Mouse (Mus musculus) liver, embryonic 11.5 days (tissue): ENCODE data around the gene Ccm2. TPM values are rescaled to one million over a fixed set of nuclear protein-coding genes. Genes with fewer than 3 reads are reported as not detected.

Experiments used
- ATAC-seq: fragments of 200-750 bp; cut with Nextera tagmentation; replicated peaks from 2 replicates; pipeline ENCODE4 v1.8.0; 2017; ENCODE audit warnings: moderate number of reproducible peaks, mild to moderate bottlenecking, moderate TSS enrichment, moderate library complexity; ENCODE audit not compliant: low FRiP score
- DNase-seq: peaks from one replicate; pipeline ENCODE4 v3.0.0-alpha.2; 2017; ENCODE audit warnings: low spot score
- H3K27ac ChIP-seq: fragments of 300-500 bp; sonication (generic); 2 replicates; pipeline ENCODE4 v1.5.1; 2014; ENCODE audit warnings: mild to moderate bottlenecking, low read depth, low read length, control low read depth
- H3K27me3 ChIP-seq: fragments of 300-500 bp; sonication (generic); replicated peaks from 2 replicates; pipeline ENCODE4 v1.6.1; 2014; ENCODE audit warnings: low read length, mixed read lengths; ENCODE audit not compliant: control insufficient read depth, insufficient read depth
- H3K36me3 ChIP-seq: fragments of 300-500 bp; sonication (generic); 2 replicates; pipeline ENCODE4 v1.6.1; 2014; ENCODE audit warnings: mild to moderate bottlenecking, low read length, moderate library complexity, mixed read lengths; ENCODE audit not compliant: control insufficient read depth, insufficient read depth
- H3K4me1 ChIP-seq: fragments of 300-500 bp; sonication (generic); replicated peaks from 2 replicates; pipeline ENCODE4 v1.6.1; 2014; ENCODE audit warnings: low read length, mixed read lengths; ENCODE audit not compliant: control insufficient read depth, insufficient read depth
- H3K4me2 ChIP-seq: fragments of 300-500 bp; sonication (generic); 2 replicates; pipeline ENCODE4 v1.6.1; 2014; ENCODE audit warnings: mild to moderate bottlenecking, control low read depth, moderate library complexity
- H3K4me3 ChIP-seq: fragments of 300-500 bp; sonication (generic); 2 replicates; pipeline ENCODE4 v1.5.1; 2014; ENCODE audit warnings: low read depth, low read length, control low read depth
- H3K9ac ChIP-seq: fragments of 300-500 bp; sonication (generic); 2 replicates; pipeline ENCODE4 v1.6.1; 2014; ENCODE audit warnings: low read depth, low read length, control low read depth
- H3K9me3 ChIP-seq: fragments of 300-500 bp; sonication (generic); 2 replicates; pipeline ENCODE4 v1.6.1; 2016; ENCODE audit warnings: low read length, inconsistent platforms, mixed read lengths; ENCODE audit not compliant: control insufficient read depth
- WGBS: fragments of 180-500 bp; shearing (Covaris S2); extraction: QIAGEN DNeasy Blood & Tissue Kit; methylation state at CpG from one replicate; pipeline ENCODE4 v1.1.7; 2014; 5-methylcytosine and 5-hydroxymethylcytosine counted together
- polyA plus RNA-seq: library from polyadenylated mRNA; unstranded; fragments of >200 nt; fragmentation: Nextera tagmentation; extraction: Ambion mirVana; gene quantifications from 2 replicates; pipeline ENCODE4 v1.2.1, GENCODE M21; 2014

The Ccm2 gene
- polyA plus RNA-seq, 1 experiment from 2014 or later: 82.1 TPM

- WGBS: 88% methylated on average over 2 of the region's 2 CpGs
- no peak for ATAC-seq
These were observed 34.9 kb downstream of the Ccm2 start for GRCm38 (mm10) chr11:6581560-6581959.

GRCm38 (mm10) chr11:6585748-6586147, 39.1 kb downstream of the Ccm2 start:
- no peak overlapping the region for H3K9ac ChIP-seq
- ATAC-seq (no peak), DNase-seq (no peak)
- H3K27me3 ChIP-seq: no peaks in the 10 kb centered on the region
- no peak overlapping the region for H3K4me3 ChIP-seq
- H3K9me3 ChIP-seq: no peaks in the 10 kb centered on the region
- 83% methylated on average over 8 of the region's 8 CpGs for WGBS
- H3K4me1 ChIP-seq: peaks cover 39% of the 10 kb centered on the region
- peak overlapping the region; percentile 19; the same call in 1 of the 2 replicates for H3K27ac ChIP-seq
- H3K36me3 ChIP-seq: peaks cover 9% of the 10 kb centered on the region
- H3K4me2 ChIP-seq: no peak overlapping the region

More at GRCm38 (mm10) chr11:6581560-6581959, 34.9 kb downstream of the Ccm2 start:
- Histone ChIP-seq H3K36me3 (peaks cover 9% of the 10 kb centered on the region; the same call in 1 of the 2 replicates), H3K4me2 (no peak overlapping the region), H3K9ac (no peak overlapping the region), H3K4me1 (peaks cover 15% of the 10 kb centered on the region), H3K27ac (no peak overlapping the region), H3K4me3 (no peak overlapping the region), H3K9me3 (no peaks in the 10 kb centered on the region), H3K27me3 (no peaks in the 10 kb centered on the region)
- no peak for DNase-seq

- WGBS: 44% methylated on average over 3 of the region's 3 CpGs
- H3K9me3 ChIP-seq: no peaks in the 10 kb centered on the region
- DNase-seq: no peak
- ATAC-seq: no peak
- H3K4me2 ChIP-seq: no peak overlapping the region
- H3K4me1 ChIP-seq: peaks cover 47% of the 10 kb centered on the region
- H3K27me3 ChIP-seq: no peaks in the 10 kb centered on the region
- H3K4me3 ChIP-seq: no peak overlapping the region
- no peak overlapping the region for H3K9ac ChIP-seq
- H3K36me3 ChIP-seq: peaks cover 10% of the 10 kb centered on the region
- H3K27ac ChIP-seq: peak overlapping the region; percentile 36; the same call in 1 of the 2 replicates
These were observed 40.0 kb downstream of the Ccm2 start for GRCm38 (mm10) chr11:6586660-6587059.

GRCm38 (mm10) chr11:6587249-6587940, 40.7 kb downstream of the Ccm2 start:
- no peak for ATAC-seq
- 94% methylated on average over 7 of the region's 7 CpGs for WGBS
- Histone ChIP-seq H3K4me3 (no peak overlapping the region), H3K9ac (no peak overlapping the region), H3K36me3 (peaks cover 13% of the 10 kb centered on the region), H3K27me3 (no peaks in the 10 kb centered on the region), H3K4me2 (no peak overlapping the region), H3K4me1 (peaks cover 49% of the 10 kb centered on the region), H3K27ac (no peak overlapping the region), H3K9me3 (no peaks in the 10 kb centered on the region)
- no peak for DNase-seq

- Histone ChIP-seq H3K36me3 (peaks cover 19% of the 10 kb centered on the region), H3K4me2 (no peak overlapping the region), H3K4me1 (peaks cover 54% of the 10 kb centered on the region), H3K9me3 (no peaks in the 10 kb centered on the region), H3K9ac (no peak overlapping the region), H3K27ac (no peak overlapping the region; the same call in none of the 2 replicates), H3K27me3 (no peaks in the 10 kb centered on the region), H3K4me3 (no peak overlapping the region)
- ATAC-seq (no peak), DNase-seq (no peak)
- WGBS: 87% methylated on average over 7 of the region's 7 CpGs
These were observed 41.6 kb downstream of the Ccm2 start for GRCm38 (mm10) chr11:6588295-6588694.

GRCm38 (mm10) chr11:6589838-6590237, 43.2 kb downstream of the Ccm2 start:
- no peak overlapping the region for H3K9ac ChIP-seq
- H3K27me3 ChIP-seq: no peaks in the 10 kb centered on the region
- H3K9me3 ChIP-seq: no peaks in the 10 kb centered on the region
- peaks cover 60% of the 10 kb centered on the region for H3K4me1 ChIP-seq
- H3K27ac ChIP-seq: peak overlapping the region; percentile 80
- H3K36me3 ChIP-seq: peaks cover 32% of the 10 kb centered on the region
- 67% methylated on average over 7 of the region's 7 CpGs for WGBS
- H3K4me3 ChIP-seq: no peak overlapping the region
- DNase-seq (no peak), ATAC-seq (peak; percentile 61)
- no peak overlapping the region for H3K4me2 ChIP-seq

GRCm38 (mm10) chr11:6590933-6591675, 44.4 kb downstream of the Ccm2 start:
- Histone ChIP-seq H3K4me3 (no peak overlapping the region), H3K4me1 (peaks cover 64% of the 10 kb centered on the region), H3K27ac (peak overlapping the region; percentile 80), H3K36me3 (peaks cover 32% of the 10 kb centered on the region), H3K9me3 (no peaks in the 10 kb centered on the region), H3K27me3 (no peaks in the 10 kb centered on the region), H3K9ac (peak overlapping the region; percentile 42), H3K4me2 (peak overlapping the region; percentile 36)
- DNase-seq: no peak
- 49% methylated on average over 10 of the region's 10 CpGs for WGBS
- peak; percentile 90 for ATAC-seq

GRCm38 (mm10) chr11:6593406-6593805, 46.7 kb downstream of the Ccm2 start:
- Histone ChIP-seq H3K9ac (no peak overlapping the region), H3K27ac (0 out of 2 replicates have a peak overlapping the region, but pooled peaks have one; percentile 23), H3K4me2 (no peak overlapping the region), H3K4me3 (no peak overlapping the region), H3K36me3 (peaks cover 41% of the 10 kb centered on the region), H3K4me1 (peaks cover 64% of the 10 kb centered on the region), H3K27me3 (no peaks in the 10 kb centered on the region), H3K9me3 (no peaks in the 10 kb centered on the region)
- no peak for ATAC-seq
- WGBS: 82% methylated on average over 11 of the region's 11 CpGs
- no peak for DNase-seq
